Mouse (Mus musculus) thymus, postnatal 4 days (tissue): ENCODE measurements at regions not wholly inside any gene's neighbourhood (a gene's known extent, or its start where the extent isn't known, plus 50 kb on each side); places are given as distances from the start of the nearest gene placed in this dataset.

ENCODE experiments used
- DNase-seq: peaks from one replicate; pipeline ENCODE4 v3.0.0; 2021

DNA sequence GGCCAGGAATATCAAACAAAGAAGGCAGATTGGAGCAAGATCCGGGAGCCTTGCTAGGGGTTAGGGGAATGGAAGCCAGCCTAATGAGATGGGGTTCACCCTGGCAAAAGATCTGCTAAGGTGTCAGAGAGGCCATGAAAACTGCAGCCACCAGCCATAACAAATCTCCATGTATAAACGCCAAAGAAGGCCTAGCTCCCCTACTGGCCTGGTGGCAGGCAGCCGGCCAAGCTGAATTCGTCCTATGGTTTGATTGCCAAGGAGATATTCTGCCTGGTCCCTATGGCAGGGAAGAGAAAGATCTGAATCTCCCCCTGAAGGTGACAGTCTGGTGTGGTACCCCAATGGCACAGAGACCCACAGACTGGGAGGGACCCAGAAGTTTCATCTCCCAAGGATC lies 104.8 kb upstream of the E030018B13Rik start:
- no peak for DNase-seq

- peak; percentile 39 for DNase-seq
These were observed 101.1 kb upstream of the E030018B13Rik start for GRCm38 (mm10) chr7:63815531-63815930.

DNA sequence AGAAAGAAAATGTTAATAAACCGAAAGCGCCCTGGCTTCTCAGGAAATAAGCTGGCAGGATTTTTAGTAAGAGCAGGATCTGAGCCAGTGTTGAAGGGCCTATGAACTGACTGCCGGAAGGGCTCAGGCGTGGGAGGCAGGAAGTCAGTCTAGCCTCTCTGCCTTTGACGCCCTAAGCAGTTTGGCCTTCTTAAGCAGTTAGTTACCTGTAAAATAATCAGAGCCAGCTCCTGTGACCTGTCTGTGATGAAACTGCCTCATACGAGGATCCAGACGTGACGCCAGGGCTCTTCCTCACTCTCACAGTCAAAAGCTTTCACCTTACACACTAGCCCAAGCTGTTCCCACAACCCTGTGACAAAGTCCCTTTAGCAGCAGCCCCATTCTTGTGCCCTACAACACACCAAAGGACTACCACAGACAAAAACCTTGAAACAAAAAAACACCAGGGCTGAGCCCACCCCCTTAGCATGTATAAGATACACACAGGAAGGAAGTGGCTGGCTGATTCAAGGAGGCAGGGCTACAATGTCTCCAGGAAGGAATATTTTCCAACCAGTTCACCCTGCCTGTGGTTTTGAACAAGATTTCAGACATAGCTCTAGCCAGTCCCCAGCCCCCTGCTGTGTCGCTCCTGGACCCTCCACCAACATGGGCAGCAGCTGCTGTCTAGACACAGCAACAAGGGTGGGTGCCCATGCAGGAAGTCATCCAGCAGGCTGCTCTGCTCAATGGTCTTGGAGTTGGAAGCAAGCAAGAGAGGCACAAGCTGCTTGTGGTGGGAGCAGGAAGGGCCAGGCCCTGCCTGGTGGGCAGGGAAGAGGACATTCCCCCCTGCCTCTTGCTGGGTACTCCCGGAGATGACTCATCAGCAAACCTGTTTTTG lies 100.4 kb upstream of the E030018B13Rik start:
- DNase-seq, result peak; percentile 63

DNA sequence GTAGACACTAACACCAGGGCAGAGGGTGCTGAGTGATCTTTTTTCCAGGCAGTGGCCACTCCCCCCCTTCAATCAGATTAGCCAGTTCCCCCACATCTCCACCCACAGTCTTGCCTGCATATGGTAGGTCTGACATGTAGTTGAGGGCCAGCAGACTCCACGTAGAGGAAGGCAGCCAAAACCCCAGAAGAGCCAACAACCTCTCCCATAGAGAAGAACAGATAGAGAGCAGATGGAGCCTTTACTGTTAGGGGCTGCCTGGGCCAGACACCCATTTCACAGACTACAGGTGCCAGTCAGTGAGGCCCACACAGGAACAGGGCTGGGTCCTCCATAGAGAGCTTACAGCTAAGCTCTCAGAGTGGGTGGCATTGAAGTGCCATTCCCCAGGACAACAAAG lies 99.2 kb upstream of the E030018B13Rik start:
- DNase-seq, result no peak

DNA sequence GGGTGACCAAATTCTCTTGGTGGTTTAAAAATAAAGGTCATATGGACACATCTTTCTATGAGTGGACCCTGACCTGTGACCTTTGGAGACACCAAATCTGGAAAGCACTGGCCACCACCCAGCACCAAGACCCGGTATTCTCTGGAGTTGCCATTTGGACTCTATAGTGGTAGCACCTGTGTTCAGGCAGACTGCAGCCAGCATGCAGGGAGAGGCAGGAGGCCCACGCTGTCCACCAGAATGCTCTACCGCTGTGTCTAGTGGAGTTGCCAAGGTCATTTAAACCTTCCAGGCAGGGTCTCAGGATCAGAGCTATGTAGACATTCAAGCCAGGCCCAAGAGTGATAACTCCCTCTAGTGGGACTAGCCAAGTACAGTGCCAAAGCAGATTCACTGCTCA lies 98.6 kb upstream of the E030018B13Rik start:
- DNase-seq, result no peak

GRCm38 (mm10) chr7:63820286-63820685 lies 96.4 kb upstream of the E030018B13Rik start:
- DNase-seq, result no peak

GRCm38 (mm10) chr7:63822001-63822400 lies 94.7 kb upstream of the E030018B13Rik start:
- DNase-seq, result no peak

DNA sequence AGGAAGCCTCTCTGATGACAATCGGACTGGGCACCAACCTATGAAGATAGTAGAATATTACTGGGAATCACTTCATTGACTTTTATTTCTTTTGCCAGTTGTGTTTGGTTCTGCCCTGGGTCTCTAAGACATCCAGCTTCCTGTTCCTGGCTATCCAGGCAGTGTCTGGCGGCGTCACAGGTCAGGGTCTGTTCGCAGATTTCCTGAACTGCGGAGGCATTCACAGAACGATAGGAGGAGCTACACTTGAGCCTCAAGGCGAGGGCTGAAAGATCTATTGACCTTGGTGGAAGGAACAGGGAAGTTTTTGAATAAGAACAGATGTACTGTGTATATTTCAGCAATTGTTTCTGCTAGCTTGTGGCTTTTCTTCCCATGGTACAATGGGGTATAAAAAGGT lies 92.6 kb upstream of the E030018B13Rik start:
- no peak for DNase-seq

DNA sequence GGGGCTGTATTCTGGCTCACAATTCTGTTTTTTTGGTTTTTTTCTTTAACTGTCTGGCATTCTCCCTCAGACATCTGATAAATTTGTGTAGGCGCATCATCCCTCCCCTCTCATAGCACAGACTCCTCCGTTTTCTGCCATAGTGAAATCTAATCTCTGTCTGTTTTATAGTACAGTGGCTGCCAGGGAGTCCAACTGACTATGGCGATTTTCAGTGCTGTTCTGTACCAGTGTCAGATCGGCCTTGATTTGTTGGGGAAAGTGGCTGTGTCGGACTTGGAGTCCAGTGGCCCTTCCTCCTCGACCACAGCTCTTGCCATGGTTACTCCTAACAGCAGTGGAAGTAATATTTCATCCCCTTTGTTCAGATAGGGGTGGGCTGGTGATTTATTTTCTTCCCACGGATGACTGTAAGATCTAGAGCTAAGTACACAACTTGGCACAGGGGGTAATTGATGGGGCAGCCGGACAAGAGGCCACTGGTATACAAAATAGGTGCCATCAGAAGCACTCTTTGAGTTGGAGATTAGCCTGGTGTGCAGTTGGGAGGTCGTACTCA lies 87.2 kb upstream of the E030018B13Rik start:
- no peak for DNase-seq

- no peak for DNase-seq
These were observed 83.0 kb upstream of the E030018B13Rik start for GRCm38 (mm10) chr7:63833676-63834075.

- DNase-seq, result no peak
These were observed 80.7 kb upstream of the E030018B13Rik start for GRCm38 (mm10) chr7:63835958-63836357.
